ENCODE assay signal across 9 mouse cellular contexts in the genomic region with DNA sequence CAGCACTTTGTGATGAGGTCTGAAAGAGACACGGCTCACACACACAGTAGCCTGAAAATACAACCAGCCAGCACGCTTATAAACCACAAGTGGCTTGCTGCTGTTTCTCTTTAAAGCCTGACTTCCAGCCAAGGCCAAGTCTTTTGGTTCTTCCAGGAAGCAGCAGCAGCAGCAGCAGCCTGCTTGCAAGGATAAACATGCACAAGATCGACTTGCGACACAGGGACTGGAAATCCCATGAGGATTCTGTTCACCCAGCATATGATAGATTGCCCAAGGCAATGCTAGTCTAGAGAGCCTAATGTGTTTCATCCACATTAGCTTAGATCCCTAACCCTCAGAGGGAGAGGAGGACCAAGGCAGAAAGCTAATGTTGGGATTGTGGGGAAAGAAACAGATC. TPM values are rescaled to one million over a fixed set of nuclear protein-coding genes. Genes with fewer than 3 reads are reported as not detected.
DNase-seq lines count a peak whose midpoint lies in the region; ATAC-seq and TF ChIP-seq lines count a peak whose summit lies in the region.
"Had no signal": no experiment of that assay in that cellular context is flagged by ENCODE, and none has a peak within 500 bp of the region (broad histone marks: within the 10 kb centered on the region; RNA-seq: fewer than 3 reads in every experiment).

No protein-coding gene starts in this region.

- H3K9me3 ChIP-seq in ES-Bruce4 (replicated peaks; ENCODE audit: control insufficient read depth, insufficient read depth, low read length, poor library complexity, severe bottlenecking): no peaks in the 10 kb centered on the region
- no peaks in the 10 kb centered on the region for H3K9me3 ChIP-seq in heart, embryonic 16.5 days (replicated peaks; ENCODE audit: control insufficient read depth, low read length)
- H3K9me3 ChIP-seq: liver, embryonic 13.5 days had no signal

- TF ChIP-seq POLR2A in ES-Bruce4 (IDR thresholded peaks at IDR 0.05; ENCODE audit: insufficient read depth, low read length): no peak

- 15% methylated on average over 4 of the region's 4 CpGs for WGBS in heart, embryonic 16.5 days

- no peak for TF ChIP-seq EP300 in ES-Bruce4 (IDR thresholded peaks at IDR 0.05; ENCODE audit: insufficient read depth, low read depth, low read length)

- H3K27ac ChIP-seq in ES-Bruce4 (ENCODE audit: insufficient read depth, low read length): peak overlapping the region; percentile 40; the same call in 1 of the 2 replicates
- H3K27ac ChIP-seq in brown adipose tissue, adult 24 weeks (replicated peaks; ENCODE audit: low read depth, low read length): peak overlapping the region; percentile 65
- peak overlapping the region; percentile 66 for H3K27ac ChIP-seq in heart, embryonic 16.5 days (ENCODE audit: low read length)
- H3K27ac ChIP-seq: liver, embryonic 13.5 days had no signal

- DNase-seq in kidney, postnatal 25 days: peak; percentile 49 to 76
- peak; percentile 12 for DNase-seq in ovary, postnatal 14 days (ENCODE audit: low spot score)
- no peak for DNase-seq in right cerebral cortex, postnatal 4 days
- DNase-seq in spleen, postnatal 4 days (ENCODE audit: low spot score in 2 of 2): no peak
- DNase-seq: liver, embryonic 13.5 days had no signal

- H3K9ac ChIP-seq in ES-Bruce4 (ENCODE audit: low read depth, poor library complexity, severe bottlenecking): no peak overlapping the region
- 0 out of 2 replicates have a peak overlapping the region, but pooled peaks have one; percentile 23 for H3K9ac ChIP-seq in heart, embryonic 16.5 days (ENCODE audit: low read length)
- H3K9ac ChIP-seq: liver, embryonic 13.5 days had no signal

- H3K4me2 ChIP-seq in heart, embryonic 16.5 days (ENCODE audit: low read depth, low read length): peak overlapping the region; percentile 10; the same call in 1 of the 2 replicates
- H3K4me2 ChIP-seq: liver, embryonic 13.5 days had no signal

- H3K27me3 ChIP-seq in ES-Bruce4 (ENCODE audit: control insufficient read depth, insufficient read depth, low read length, poor library complexity, severe bottlenecking): no peaks in the 10 kb centered on the region
- no peaks in the 10 kb centered on the region for H3K27me3 ChIP-seq in heart, embryonic 16.5 days (ENCODE audit: control insufficient read depth, insufficient read depth, low read length)
- H3K27me3 ChIP-seq: liver, embryonic 13.5 days had no signal

- TF ChIP-seq CTCF in ES-Bruce4 (IDR thresholded peaks at IDR 0.05; ENCODE audit: low read depth, low read length): no peak

- H3K36me3 ChIP-seq in ES-Bruce4 (ENCODE audit: control insufficient read depth, insufficient read depth, low read length, poor library complexity, severe bottlenecking): no peaks in the 10 kb centered on the region
- H3K36me3 ChIP-seq in heart, embryonic 16.5 days (ENCODE audit: control insufficient read depth, insufficient read depth): peaks cover 12% of the 10 kb centered on the region; the same call in 1 of the 2 replicates
- H3K36me3 ChIP-seq: liver, embryonic 13.5 days had no signal

- peaks cover 1% of the 10 kb centered on the region for H3K4me1 ChIP-seq in ES-Bruce4 (ENCODE audit: control insufficient read depth, insufficient read depth, low read length)
- peaks cover 61% of the 10 kb centered on the region for H3K4me1 ChIP-seq in brown adipose tissue, adult 24 weeks (ENCODE audit: control insufficient read depth, insufficient read depth, insufficient read length, low read length)
- peaks cover 66% of the 10 kb centered on the region for H3K4me1 ChIP-seq in heart, embryonic 16.5 days (ENCODE audit: control insufficient read depth, insufficient read depth, low read length)

- no peak for ATAC-seq in heart, embryonic 16.5 days (replicated peaks; ENCODE audit: extremely low read depth, insufficient read depth, low FRiP score)
- no peak for ATAC-seq in megakaryocyte-erythroid progenitor cell, adult 5-6 weeks (replicated peaks; ENCODE audit: low FRiP score, low TSS enrichment, poor library complexity, severe bottlenecking)

- no peak overlapping the region for H3K4me3 ChIP-seq in ES-Bruce4 (ENCODE audit: low read depth, low read length)
- H3K4me3 ChIP-seq in brown adipose tissue, adult 24 weeks (ENCODE audit: insufficient read depth, low read depth, low read length): no peak overlapping the region
- no peak overlapping the region for H3K4me3 ChIP-seq in heart, embryonic 16.5 days (ENCODE audit: low read length)
- H3K4me3 ChIP-seq: liver, embryonic 13.5 days had no signal

RNA-seq across cellular contexts. Expression of gene Fermt2, which starts 22.0 kb away (rescaled TPM):
- polyA plus RNA-seq in ES-Bruce4 (2011; ENCODE audit: insufficient read depth, insufficient read length, low read depth, missing spikeins): 94.3 and 95.9 TPM in 2 replicates
- polyA plus RNA-seq in brown adipose tissue, adult 24 weeks (2012; ENCODE audit: insufficient read depth, insufficient read length, missing spikeins): 69.7 and 110 TPM in 2 replicates
- polyA plus RNA-seq in heart, embryonic 16.5 days (2015; fragmentation: Nextera tagmentation; extraction: Ambion mirVana): 228 and 229 TPM in 2 replicates
- not detected in 2 replicates for total RNA-seq in megakaryocyte-erythroid progenitor cell, adult 5-6 weeks (2014; fragmentation: Nextera tagmentation)
- not detected in 2 replicates for total RNA-seq in megakaryocyte-erythroid progenitor cell, adult 5-6 weeks (2017)

Comparison
In these comparisons a context has a peak if more than half of its experiments do, and no peak if none do; other contexts are left out.
1. DNase-seq: peak in kidney, postnatal 25 days (2 of 2) and ovary, postnatal 14 days (single experiment); none in right cerebral cortex, postnatal 4 days (single experiment) and spleen, postnatal 4 days (0 of 2).
2. Peak in every context shown above with its lines, with median percentiles within 50 percentile points of each other: H3K27ac ChIP-seq.